Mouse (Mus musculus) embryonic facial prominence, embryonic 14.5 days (tissue): ENCODE results near the gene Aldh3b3. TPM values are rescaled to one million over a fixed set of nuclear protein-coding genes. Genes with fewer than 3 reads are reported as not detected.

Experiments used
- ATAC-seq: fragments of 200-750 bp; cut with Nextera tagmentation; 2 replicates; pipeline ENCODE4 v1.8.0; 2017; ENCODE audit warnings: low read depth, moderate number of reproducible peaks, moderate TSS enrichment
- DNase-seq: peaks from one replicate; pipeline ENCODE4 v3.0.0-alpha.2; 2015; ENCODE audit warnings: low spot score
- H3K27ac ChIP-seq: fragments of 300-500 bp; sonication (generic); replicated peaks from 2 replicates; pipeline ENCODE4 v1.5.1; 2014; ENCODE audit warnings: low read depth, mild to moderate bottlenecking, low read length, moderate library complexity
- H3K27me3 ChIP-seq: fragments of 300-500 bp; sonication (generic); replicated peaks from 2 replicates; pipeline ENCODE4 v1.6.1; 2014; ENCODE audit warnings: low read length; ENCODE audit not compliant: control insufficient read depth, insufficient read depth
- H3K36me3 ChIP-seq: fragments of 300-500 bp; sonication (generic); 2 replicates; pipeline ENCODE4 v1.6.1; 2014; ENCODE audit warnings: low read length, mixed read lengths; ENCODE audit not compliant: control insufficient read depth, insufficient read depth
- H3K4me1 ChIP-seq: fragments of 300-500 bp; sonication (generic); 2 replicates; pipeline ENCODE4 v1.6.1; 2014; ENCODE audit warnings: antibody characterized with exemption, low read length; ENCODE audit not compliant: control insufficient read depth, insufficient read depth
- H3K4me2 ChIP-seq: fragments of 300-500 bp; sonication (generic); 2 replicates; pipeline ENCODE4 v1.6.1; 2014; ENCODE audit warnings: low read depth, mild to moderate bottlenecking, low read length, moderate library complexity, mixed read lengths
- H3K4me3 ChIP-seq: fragments of 300-500 bp; sonication (generic); 2 replicates; pipeline ENCODE4 v1.5.1; 2014; ENCODE audit warnings: low read depth, mild to moderate bottlenecking, low read length
- H3K9ac ChIP-seq: fragments of 300-500 bp; sonication (generic); 2 replicates; pipeline ENCODE4 v1.6.1; 2014; ENCODE audit warnings: low read depth, mild to moderate bottlenecking, low read length, moderate library complexity, mixed read lengths
- H3K9me3 ChIP-seq: fragments of 300-500 bp; sonication (generic); 2 replicates; pipeline ENCODE4 v1.6.1; 2016; ENCODE audit warnings: low read length; ENCODE audit not compliant: control insufficient read depth
- WGBS: fragments of 180-500 bp; shearing (Covaris S2); extraction: QIAGEN DNeasy Blood & Tissue Kit; methylation state at CpG from one replicate; pipeline ENCODE4 v1.1.7; 2014; 5-methylcytosine and 5-hydroxymethylcytosine counted together
- polyA plus RNA-seq: library from polyadenylated mRNA; unstranded; fragments of >200 nt; fragmentation: Nextera tagmentation; extraction: Ambion mirVana; gene quantifications from 2 replicates; pipeline ENCODE4 v1.2.1, GENCODE M21; 2014

The Aldh3b3 gene
- polyA plus RNA-seq, 1 experiment from 2014 or later: 0.18 TPM

GRCm38 (mm10) chr19:4005971-4006370, 47.5 kb downstream of the Aldh3b3 start:
- H3K36me3 ChIP-seq: peaks cover 40% of the 10 kb centered on the region
- WGBS: 94% methylated on average over 8 of the region's 8 CpGs
- no peak for ATAC-seq
- H3K4me3 ChIP-seq: no peak overlapping the region
- H3K27ac ChIP-seq: no peak overlapping the region
- H3K4me1 ChIP-seq: peaks cover 4% of the 10 kb centered on the region; the same call in 1 of the 2 replicates
- DNase-seq: no peak
- no peak overlapping the region for H3K4me2 ChIP-seq
- H3K27me3 ChIP-seq: no peaks in the 10 kb centered on the region
- no peaks in the 10 kb centered on the region for H3K9me3 ChIP-seq
- 0 out of 2 replicates have a peak overlapping the region, but pooled peaks have one; percentile 8 for H3K9ac ChIP-seq

- Histone ChIP-seq H3K9ac (no peak overlapping the region), H3K27ac (no peak overlapping the region), H3K4me1 (peaks cover 4% of the 10 kb centered on the region; the same call in 1 of the 2 replicates), H3K36me3 (peaks cover 36% of the 10 kb centered on the region), H3K27me3 (no peaks in the 10 kb centered on the region), H3K4me2 (no peak overlapping the region), H3K4me3 (no peak overlapping the region), H3K9me3 (no peaks in the 10 kb centered on the region)
- DNase-seq (no peak), ATAC-seq (no peak)
- 95% methylated on average over 5 of the region's 5 CpGs for WGBS
Observed at GRCm38 (mm10) chr19:4011086-4011485, 52.6 kb downstream of the Aldh3b3 start.

DNA sequence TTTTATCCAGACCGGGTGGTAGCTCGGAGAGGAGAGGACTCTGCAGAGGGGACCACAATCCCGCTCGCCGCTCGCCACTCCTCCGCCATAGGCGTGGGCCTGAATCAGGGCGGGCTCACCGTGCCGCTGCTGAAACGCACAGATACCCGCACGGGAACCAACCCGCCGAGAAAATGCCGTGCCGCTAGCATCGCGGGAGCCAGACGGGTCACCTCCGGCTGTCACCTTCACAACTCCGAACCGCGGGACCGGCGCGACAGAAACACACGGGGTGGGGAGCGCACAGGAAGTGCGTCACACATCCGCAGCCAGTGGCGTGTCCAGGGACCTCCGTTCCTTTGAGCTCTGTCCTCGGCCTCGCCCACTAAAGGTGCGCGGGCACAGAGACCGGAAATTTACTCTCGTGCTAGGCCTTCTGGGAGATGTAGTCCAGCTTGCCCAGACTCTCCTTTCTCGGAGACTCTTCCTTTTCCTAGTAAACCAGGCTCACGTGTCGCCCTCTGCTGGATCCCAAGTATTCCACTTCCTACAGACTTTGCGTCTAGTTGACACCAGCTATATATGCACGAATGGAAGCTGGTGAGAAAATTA, 54.1 kb downstream of the Aldh3b3 start, which contains the start of gene Ndufv1:
Gene Ndufv1 (minus strand): TSS at position 375 of the 591 bp plus-strand sequence.
- ATAC-seq: peak; percentile 99
- peaks cover 4% of the 10 kb centered on the region; the same call in 1 of the 2 replicates for H3K4me1 ChIP-seq
- H3K4me3 ChIP-seq: peak within 1 kb of the TSS; percentile 92
- no peaks in the 10 kb centered on the region for H3K9me3 ChIP-seq
- H3K9ac ChIP-seq: peak within 1 kb of the TSS; percentile 82
- H3K36me3 ChIP-seq: peaks cover 24% of the 10 kb centered on the region
- under 1% methylated on average over 33 of the region's 45 CpGs for WGBS
- peak within 1 kb of the TSS; percentile 76 for H3K4me2 ChIP-seq
- peak within 1 kb of the TSS; percentile 76; the same call in 1 of the 2 replicates for H3K27ac ChIP-seq
- H3K27me3 ChIP-seq: no peaks in the 10 kb centered on the region
- peak; percentile 100 for DNase-seq

DNA sequence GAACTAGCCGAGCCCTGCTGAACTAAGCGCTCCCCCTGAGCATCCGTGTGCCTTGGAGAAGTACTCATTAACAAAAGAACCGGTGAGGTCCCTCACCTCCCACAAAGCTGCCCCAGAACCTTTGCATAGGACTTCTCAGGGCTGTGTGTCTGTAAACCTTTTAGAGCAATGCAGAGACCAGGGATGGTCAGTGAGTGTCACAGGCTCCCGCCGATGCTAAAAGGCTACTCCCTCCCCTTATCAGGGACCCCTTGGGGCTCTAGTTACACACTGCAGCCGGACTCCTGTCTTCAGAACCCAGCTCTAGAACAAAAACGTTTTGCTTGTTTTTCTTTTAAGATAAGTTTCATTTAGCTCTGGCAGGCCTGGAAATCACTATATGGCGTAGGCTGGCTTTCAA, 54.6 kb downstream of the Aldh3b3 start:
- Histone ChIP-seq H3K27ac (no peak overlapping the region), H3K4me2 (peak overlapping the region; percentile 76), H3K9me3 (no peaks in the 10 kb centered on the region), H3K4me3 (peak overlapping the region; percentile 92), H3K36me3 (peaks cover 18% of the 10 kb centered on the region), H3K9ac (peak overlapping the region; percentile 55), H3K27me3 (no peaks in the 10 kb centered on the region), H3K4me1 (peaks cover 4% of the 10 kb centered on the region; the same call in 1 of the 2 replicates)
- DNase-seq: no peak
- 15% methylated on average over 9 of the region's 9 CpGs for WGBS
- peak; percentile 23; the same call in 1 of the 2 replicates for ATAC-seq

- ATAC-seq: no peak
- Histone ChIP-seq H3K9ac (no peak overlapping the region), H3K4me3 (no peak overlapping the region), H3K9me3 (no peaks in the 10 kb centered on the region), H3K36me3 (peaks cover 1% of the 10 kb centered on the region; the same call in 1 of the 2 replicates), H3K4me1 (peaks cover 4% of the 10 kb centered on the region; the same call in 1 of the 2 replicates), H3K4me2 (no peak overlapping the region), H3K27me3 (no peaks in the 10 kb centered on the region), H3K27ac (no peak overlapping the region)
- no peak for DNase-seq
Observed at GRCm38 (mm10) chr19:4014802-4015201, 56.4 kb downstream of the Aldh3b3 start.

DNA sequence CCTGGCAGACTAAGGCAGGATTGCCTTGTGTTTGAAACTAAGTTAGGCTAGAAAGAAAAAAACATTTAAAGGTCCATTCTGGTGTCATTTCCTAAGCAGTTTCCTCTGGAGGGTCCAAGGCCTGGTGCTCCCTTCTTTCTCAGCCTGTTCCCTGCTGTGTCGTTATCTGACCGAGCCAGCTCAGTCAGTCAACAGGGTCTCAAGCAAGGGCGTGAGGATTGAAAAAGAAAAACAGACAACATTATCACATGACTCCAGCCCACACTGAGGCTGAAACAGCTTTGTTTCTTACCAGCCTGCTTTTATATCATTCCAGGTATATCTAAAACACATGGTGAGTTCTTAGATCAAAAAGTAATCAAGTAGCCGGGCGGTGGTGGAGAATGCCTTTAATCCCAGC, 57.2 kb downstream of the Aldh3b3 start:
- H3K9ac ChIP-seq: no peak overlapping the region
- peaks cover 4% of the 10 kb centered on the region; the same call in 1 of the 2 replicates for H3K4me1 ChIP-seq
- DNase-seq (no peak), ATAC-seq (no peak)
- H3K36me3 ChIP-seq: no peaks in the 10 kb centered on the region
- H3K27me3 ChIP-seq: no peaks in the 10 kb centered on the region
- H3K9me3 ChIP-seq: no peaks in the 10 kb centered on the region
- WGBS: 49% methylated on average over 5 of the region's 5 CpGs
- H3K4me2 ChIP-seq: no peak overlapping the region
- no peak overlapping the region for H3K27ac ChIP-seq
- H3K4me3 ChIP-seq: no peak overlapping the region

DNA sequence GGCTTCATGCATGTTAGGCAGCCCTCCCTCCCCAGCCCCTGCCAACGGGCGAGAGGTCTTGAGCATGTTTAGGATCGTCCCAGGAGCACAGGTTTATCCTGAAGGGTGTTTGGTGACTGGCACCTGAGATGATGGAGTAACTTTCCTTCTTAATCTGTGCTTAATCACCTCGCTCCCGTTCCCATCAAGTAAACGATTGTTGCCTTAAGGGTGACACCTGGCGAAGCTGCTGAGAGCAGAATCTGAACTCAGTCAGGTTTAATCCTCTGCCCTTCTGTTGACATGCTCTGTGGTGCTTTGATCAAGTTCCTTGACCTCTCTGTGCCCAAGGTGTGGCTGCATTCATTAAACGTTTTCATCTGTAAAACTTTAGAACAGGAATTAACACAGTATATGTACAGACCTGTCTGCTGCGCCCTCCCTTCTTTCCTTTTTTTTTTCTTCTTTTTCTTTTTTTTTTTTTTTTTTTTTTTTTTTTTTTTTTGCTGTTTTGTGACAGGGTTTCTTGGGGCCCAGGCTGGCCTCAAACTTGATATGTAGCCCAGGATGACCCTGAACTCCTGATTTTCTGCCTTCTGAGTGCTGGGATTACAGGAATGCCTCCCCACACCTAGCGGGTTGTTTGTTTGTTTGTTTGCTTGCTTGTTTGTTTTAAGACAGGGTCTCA, 59.6 kb downstream of the Aldh3b3 start:
- Histone ChIP-seq H3K4me3 (no peak overlapping the region), H3K9ac (no peak overlapping the region), H3K27ac (no peak overlapping the region), H3K4me2 (no peak overlapping the region), H3K4me1 (no peaks in the 10 kb centered on the region), H3K27me3 (no peaks in the 10 kb centered on the region), H3K9me3 (no peaks in the 10 kb centered on the region), H3K36me3 (no peaks in the 10 kb centered on the region)
- 61% methylated on average over 10 of the region's 10 CpGs for WGBS
- DNase-seq: peak; percentile 39
- no peak for ATAC-seq

DNA sequence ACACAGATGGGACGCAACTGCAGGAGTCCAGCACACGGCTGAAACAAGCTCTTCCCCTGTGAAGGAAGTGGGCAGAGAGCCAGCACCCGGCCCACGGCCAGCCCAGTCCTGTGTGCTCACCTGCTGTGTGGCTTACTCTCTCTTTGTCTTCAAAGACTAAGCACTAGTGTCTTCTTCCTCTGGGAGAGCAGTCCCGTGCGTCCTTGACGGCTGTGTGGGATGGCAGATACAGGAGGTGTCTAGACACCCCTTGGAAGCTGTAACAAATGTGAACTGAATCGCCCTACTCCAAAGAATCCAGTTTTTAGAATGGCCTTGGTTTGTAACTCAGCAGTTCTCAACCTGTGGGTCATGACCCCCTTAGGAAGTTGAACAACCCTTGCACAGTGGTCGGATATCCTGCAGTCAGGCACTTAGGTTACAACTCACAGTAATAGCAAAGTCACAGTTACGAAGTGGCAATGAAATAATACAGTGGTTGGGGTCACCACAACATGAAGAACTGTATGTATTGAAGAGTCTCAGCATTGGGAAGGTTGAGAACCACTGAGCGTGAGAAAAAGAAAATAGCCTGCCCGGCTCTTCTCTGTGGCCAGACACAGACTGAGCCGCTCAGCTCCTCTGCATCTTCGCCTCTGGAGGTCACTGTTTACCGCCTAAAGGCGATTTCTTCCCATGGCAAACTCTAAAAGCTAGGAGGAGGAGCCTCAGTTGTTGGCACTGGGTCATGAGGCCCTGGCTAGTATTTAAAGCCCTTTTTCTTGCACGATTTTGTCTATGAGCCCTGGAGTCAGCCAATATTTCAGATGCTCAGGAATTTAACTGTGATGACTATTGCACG, 60.5 kb downstream of the Aldh3b3 start:
- WGBS: 24% methylated on average over 18 of the region's 18 CpGs

More for the DNA sequence above, 60.5 kb downstream of the Aldh3b3 start:
- no peak overlapping the region for H3K4me2 ChIP-seq
- H3K9ac ChIP-seq: no peak overlapping the region; the same call in 1 of the 2 replicates
- peak; percentile 91 for ATAC-seq
- H3K4me3 ChIP-seq: no peak overlapping the region
- peak; percentile 92 for DNase-seq
- H3K9me3 ChIP-seq: no peaks in the 10 kb centered on the region
- H3K27ac ChIP-seq: no peak overlapping the region
- H3K4me1 ChIP-seq: no peaks in the 10 kb centered on the region
- no peaks in the 10 kb centered on the region for H3K27me3 ChIP-seq
- no peaks in the 10 kb centered on the region for H3K36me3 ChIP-seq
